Mouse (Mus musculus) lung, adult 2 months (tissue): ENCODE measurements at regions not wholly inside any gene's neighbourhood (a gene's known extent, or its start where the extent isn't known, plus 50 kb on each side); places are given as distances from the start of the nearest gene placed in this dataset.

Source experiments
- DNase-seq: peaks from one replicate; pipeline ENCODE4 v3.0.0; 2022
- H3K4me1 ChIP-seq: fragments of 200-500 bp; 2 replicates; pipeline ENCODE4 v1.6.1; 2011; ENCODE audit warnings: low read length; ENCODE audit not compliant: control insufficient read depth, insufficient read depth
- H3K4me3 ChIP-seq: fragments of 200-500 bp; replicated peaks from 2 replicates; pipeline ENCODE3; 2011; ENCODE audit warnings: low read depth, mild to moderate bottlenecking, control low read depth, low read length; ENCODE audit errors: extremely low read depth
- CTCF ChIP-seq: fragments of 200-500 bp; IDR thresholded peaks from 2 replicates; pipeline ENCODE4 v1.5.1; 2011; ENCODE audit warnings: mild to moderate bottlenecking, low read length, control low read depth; ENCODE audit not compliant: insufficient read depth
- POLR2A ChIP-seq: fragments of 200-500 bp; IDR thresholded peaks from 2 replicates; pipeline ENCODE4 v1.6.1; 2011; ENCODE audit warnings: low read depth, mild to moderate bottlenecking, control low read depth, low read length, borderline replicate concordance; ENCODE audit errors: extremely low read depth
- WGBS: fragments of 180-500 bp; shearing (Covaris S2); methylation state at CpG from one replicate; pipeline ENCODE4 v1.1.7; 2018; 5-methylcytosine and 5-hydroxymethylcytosine counted together

- TF ChIP-seq CTCF (no peak), POLR2A (no peak)
- no peak overlapping the region for H3K4me3 ChIP-seq
- WGBS = 81% methylated on average over 6 of the region's 6 CpGs
- H3K4me1 ChIP-seq = no peaks in the 10 kb centered on the region
- DNase-seq = no peak
Measured at GRCm38 (mm10) chr4:39508866-39509265, 58.8 kb downstream of the 1700009N14Rik start.

DNA sequence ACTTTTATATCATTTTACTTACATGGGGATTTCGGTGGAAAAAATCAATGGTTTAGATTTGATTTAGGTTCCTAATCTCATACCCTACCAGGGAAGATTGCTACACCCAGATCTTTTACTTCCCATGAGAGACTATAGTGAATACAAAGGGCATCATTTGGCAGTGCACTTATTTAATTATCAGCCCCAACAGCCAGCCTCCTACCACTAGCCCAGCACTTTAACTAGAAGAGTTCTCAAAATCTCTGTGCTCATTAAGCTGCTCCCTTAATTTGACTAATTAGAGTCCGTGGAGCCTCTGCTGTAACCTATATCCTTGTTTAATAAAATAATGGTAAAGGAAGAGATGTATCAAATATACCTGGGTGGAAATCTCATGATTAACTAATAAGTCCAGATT is 77.4 kb downstream of the 1700009N14Rik start:
- no peak for DNase-seq
- 79% methylated on average over 2 of the region's 2 CpGs for WGBS
- TF ChIP-seq CTCF = no peak
- no peak for TF ChIP-seq POLR2A
- Histone ChIP-seq H3K4me3 (no peak overlapping the region), H3K4me1 (no peaks in the 10 kb centered on the region)

- no peak for DNase-seq
- TF ChIP-seq POLR2A (no peak), CTCF (no peak)
- H3K4me1 ChIP-seq = no peaks in the 10 kb centered on the region
- H3K4me3 ChIP-seq = no peak overlapping the region
- WGBS = 72% methylated on average over 4 of the region's 4 CpGs
Measured at GRCm38 (mm10) chr4:39528661-39529060, 78.6 kb downstream of the 1700009N14Rik start.

- 90% methylated on average over 3 of the region's 3 CpGs for WGBS
- TF ChIP-seq POLR2A (no peak), CTCF (no peak)
- no peak overlapping the region for H3K4me3 ChIP-seq
- H3K4me1 ChIP-seq = no peaks in the 10 kb centered on the region
- DNase-seq = no peak
Measured at GRCm38 (mm10) chr4:39556101-39556763, 106.1 kb downstream of the 1700009N14Rik start.

GRCm38 (mm10) chr4:39597426-39597825 is 147.3 kb downstream of the 1700009N14Rik start:
- DNase-seq = no peak
- 59% methylated on average over 2 of the region's 2 CpGs for WGBS
- TF ChIP-seq POLR2A (no peak), CTCF (no peak)
- Histone ChIP-seq H3K4me3 (no peak overlapping the region), H3K4me1 (no peaks in the 10 kb centered on the region)

- WGBS = over 99% methylated on average over 5 of the region's 5 CpGs
- TF ChIP-seq POLR2A = no peak
- TF ChIP-seq CTCF = no peak
- DNase-seq = no peak
- H3K4me1 ChIP-seq = no peaks in the 10 kb centered on the region
- H3K4me3 ChIP-seq = no peak overlapping the region
Measured at GRCm38 (mm10) chr4:39605046-39605445, 155.0 kb downstream of the 1700009N14Rik start.

DNA sequence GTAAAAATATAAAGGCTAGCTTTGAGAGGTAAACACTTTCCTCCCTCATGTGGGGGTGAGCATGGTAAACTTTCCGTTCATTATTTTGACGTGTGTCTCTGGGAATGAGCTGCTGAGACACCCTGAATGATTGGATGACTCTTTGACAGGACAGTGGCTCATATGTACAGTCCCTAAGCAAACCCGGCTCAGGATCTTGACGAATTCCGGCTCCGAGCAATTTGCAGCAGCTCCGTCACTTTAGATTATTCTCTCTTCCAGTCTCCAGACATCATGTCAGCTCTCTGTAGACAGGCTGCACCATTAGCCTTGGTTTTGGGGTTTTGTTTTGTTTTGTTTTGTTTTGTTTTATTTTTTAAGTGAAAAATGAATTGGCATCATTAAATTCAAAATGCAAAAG is 194.0 kb downstream of the 1700009N14Rik start:
- Histone ChIP-seq H3K4me3 (no peak overlapping the region), H3K4me1 (no peaks in the 10 kb centered on the region)
- 77% methylated on average over 7 of the region's 7 CpGs for WGBS
- DNase-seq = no peak
- TF ChIP-seq POLR2A (no peak), CTCF (no peak)

DNA sequence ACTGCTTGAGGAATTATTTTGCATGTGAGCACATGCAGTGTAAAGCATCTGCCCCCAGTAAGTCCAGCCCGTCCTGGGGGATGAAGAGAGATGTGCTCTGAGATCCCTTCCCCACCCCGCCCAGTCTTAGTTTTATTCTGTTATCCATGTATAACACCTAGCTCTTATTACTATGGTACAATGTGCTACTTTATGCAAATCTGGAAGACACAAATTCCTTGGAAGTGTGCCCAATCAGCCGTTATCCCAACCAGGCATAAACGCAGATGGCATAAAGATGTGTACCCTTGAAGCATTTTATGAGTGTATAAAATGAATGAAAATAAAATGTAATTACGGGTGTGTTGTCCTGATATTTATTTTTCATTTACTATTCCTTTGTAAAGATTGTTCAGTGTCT is 194.8 kb downstream of the 1700009N14Rik start:
- no peak for DNase-seq
- H3K4me1 ChIP-seq = no peaks in the 10 kb centered on the region
- no peak overlapping the region for H3K4me3 ChIP-seq
- TF ChIP-seq POLR2A = no peak
- TF ChIP-seq CTCF = no peak
- WGBS = 80% methylated on average over 5 of the region's 5 CpGs

DNA sequence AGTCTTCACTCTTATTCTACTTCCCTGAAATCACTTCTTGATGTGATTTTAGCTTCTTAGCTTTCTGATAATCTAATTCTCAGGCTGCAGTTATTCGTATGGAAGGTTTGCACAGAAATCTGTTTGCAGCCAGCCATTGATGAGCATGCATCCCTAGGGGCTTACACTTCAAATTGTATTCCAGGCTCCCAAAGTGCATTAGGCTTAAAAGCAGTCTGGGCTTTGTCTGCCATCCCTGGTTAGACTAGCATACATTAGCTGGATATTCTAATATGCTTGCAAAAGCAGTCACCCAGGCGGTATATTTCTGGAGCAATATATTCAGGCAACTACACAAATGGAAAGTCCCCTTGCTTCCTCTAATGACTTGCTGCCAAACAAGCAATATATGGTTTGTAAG is 210.4 kb downstream of the 1700009N14Rik start:
- TF ChIP-seq POLR2A (no peak), CTCF (no peak)
- 80% methylated on average over 2 of the region's 2 CpGs for WGBS
- Histone ChIP-seq H3K4me1 (no peaks in the 10 kb centered on the region), H3K4me3 (no peak overlapping the region)
- no peak for DNase-seq

GRCm38 (mm10) chr4:39672609-39673008 is 222.5 kb downstream of the 1700009N14Rik start:
- DNase-seq = no peak
- 69% methylated on average over 7 of the region's 7 CpGs for WGBS

GRCm38 (mm10) chr4:39695236-39695635 is 245.1 kb downstream of the 1700009N14Rik start:
- no peak for TF ChIP-seq POLR2A
- TF ChIP-seq CTCF = no peak
- Histone ChIP-seq H3K4me3 (no peak overlapping the region), H3K4me1 (no peaks in the 10 kb centered on the region)
- no peak for DNase-seq
- WGBS = 37% methylated on average over 4 of the region's 4 CpGs

More at GRCm38 (mm10) chr4:39672609-39673008, 222.5 kb downstream of the 1700009N14Rik start:
- Histone ChIP-seq H3K4me3 (no peak overlapping the region), H3K4me1 (no peaks in the 10 kb centered on the region)
- TF ChIP-seq CTCF (no peak), POLR2A (no peak)

- 31% methylated on average over 5 of the region's 5 CpGs for WGBS
- Histone ChIP-seq H3K4me3 (no peak overlapping the region), H3K4me1 (no peaks in the 10 kb centered on the region)
- peak; percentile 4 for DNase-seq
- TF ChIP-seq POLR2A (no peak), CTCF (no peak)
Measured at GRCm38 (mm10) chr4:39697565-39697964, 247.5 kb downstream of the 1700009N14Rik start.
